Mouse (Mus musculus): ENCODE data around the gene A230050P20Rik.

The A230050P20Rik gene

GRCm38 (mm10) chr9:20873521-20873920 lies 5.1 kb downstream of the A230050P20Rik start:
- DNase-seq (ENCODE audit: low read depth, low spot score): no peak

- DNase-seq (ENCODE audit: low read depth, low spot score): no peak
Observed at GRCm38 (mm10) chr9:20875021-20875790, 6.8 kb downstream of the A230050P20Rik start.

- no peak for DNase-seq (ENCODE audit: low read depth, low spot score)
Observed at GRCm38 (mm10) chr9:20876318-20877117, 8.1 kb downstream of the A230050P20Rik start.

GRCm38 (mm10) chr9:20877118-20878040 lies 8.9 kb downstream of the A230050P20Rik start:
- DNase-seq (ENCODE audit: low read depth, low spot score): no peak

- DNase-seq (ENCODE audit: low read depth, low spot score): peak; percentile 100
Observed at GRCm38 (mm10) chr9:20878041-20878709, 9.7 kb downstream of the A230050P20Rik start.

GRCm38 (mm10) chr9:20878710-20879065 lies 10.2 kb downstream of the A230050P20Rik start:
- no peak for DNase-seq (ENCODE audit: low read depth, low spot score)

DNA sequence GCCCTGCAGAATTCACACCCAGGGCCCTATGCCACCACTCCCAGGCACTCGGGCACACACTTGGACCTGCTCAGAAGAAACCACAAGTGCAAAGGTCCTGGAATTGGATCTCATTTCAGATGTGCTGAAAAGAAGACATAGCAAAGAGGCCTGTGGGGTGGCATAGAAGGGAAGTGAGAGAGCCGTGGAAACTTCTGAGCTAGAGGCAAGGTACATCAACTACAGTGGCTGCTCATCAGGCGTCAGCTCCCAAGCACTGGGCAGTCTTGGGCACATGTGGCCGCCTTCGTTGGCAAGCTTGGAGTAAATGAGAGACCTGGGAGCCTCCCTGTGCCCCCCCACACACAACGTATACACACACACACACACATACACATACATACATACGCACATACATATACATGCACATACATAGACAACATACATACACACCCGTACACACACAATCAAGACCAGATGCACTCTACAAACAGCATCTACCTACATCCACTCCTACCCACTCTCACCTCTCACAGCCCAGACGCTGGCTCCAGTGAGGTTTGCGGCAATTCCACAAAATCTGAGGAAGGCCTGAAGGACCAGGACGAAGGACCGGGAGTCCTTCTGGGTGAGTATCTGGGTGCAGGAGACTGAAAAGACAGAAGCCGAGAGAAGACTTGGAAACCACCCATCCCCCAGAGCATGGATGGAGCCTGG lies 10.8 kb downstream of the A230050P20Rik start, which contains the start of gene Angptl6:
Angptl6 (minus strand) TSS at position 631 of the 696 bp plus-strand sequence.
- no peak for DNase-seq (ENCODE audit: low read depth, low spot score)

DNA sequence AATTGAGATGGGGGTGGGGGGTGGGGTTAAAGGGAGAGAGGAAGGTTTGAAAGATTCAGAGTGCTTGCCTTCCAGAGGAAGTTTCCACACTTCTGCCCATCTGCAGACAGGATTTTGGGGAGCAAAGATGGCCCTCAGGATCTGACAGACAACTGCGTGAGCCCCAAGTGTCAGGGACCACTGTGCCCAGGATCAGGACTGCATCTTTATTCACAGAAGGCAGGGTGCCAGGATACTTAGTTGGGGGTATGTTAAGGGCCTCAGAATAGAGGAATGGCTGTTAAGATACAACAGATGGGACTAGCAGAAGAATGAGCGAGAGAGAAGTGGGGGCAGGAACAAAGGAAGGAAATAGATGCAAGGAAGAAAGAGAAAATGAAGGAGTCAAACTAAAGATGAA lies 18.1 kb downstream of the A230050P20Rik start:
- DNase-seq (ENCODE audit: low read depth, low spot score): no peak

DNA sequence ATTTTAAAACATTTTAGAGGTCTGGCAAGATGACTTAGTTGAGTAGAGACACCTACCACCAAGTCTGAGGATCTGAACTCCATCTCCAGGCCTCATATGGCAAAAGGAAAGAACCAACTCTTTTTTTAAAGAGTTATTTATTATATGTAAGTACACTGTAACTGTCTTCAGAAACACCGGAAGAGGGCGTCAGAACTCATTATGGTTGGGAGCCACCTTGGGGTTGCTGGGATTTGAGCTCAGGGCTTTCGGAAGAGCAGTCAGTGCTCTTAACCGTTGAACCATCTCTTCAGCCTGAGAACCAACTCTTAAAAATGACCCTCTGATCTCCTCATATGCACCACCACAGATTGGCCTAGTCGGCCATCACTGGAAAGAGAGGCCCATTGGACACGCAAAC lies 18.7 kb downstream of the A230050P20Rik start:
- no peak for DNase-seq (ENCODE audit: low read depth, low spot score)

DNA sequence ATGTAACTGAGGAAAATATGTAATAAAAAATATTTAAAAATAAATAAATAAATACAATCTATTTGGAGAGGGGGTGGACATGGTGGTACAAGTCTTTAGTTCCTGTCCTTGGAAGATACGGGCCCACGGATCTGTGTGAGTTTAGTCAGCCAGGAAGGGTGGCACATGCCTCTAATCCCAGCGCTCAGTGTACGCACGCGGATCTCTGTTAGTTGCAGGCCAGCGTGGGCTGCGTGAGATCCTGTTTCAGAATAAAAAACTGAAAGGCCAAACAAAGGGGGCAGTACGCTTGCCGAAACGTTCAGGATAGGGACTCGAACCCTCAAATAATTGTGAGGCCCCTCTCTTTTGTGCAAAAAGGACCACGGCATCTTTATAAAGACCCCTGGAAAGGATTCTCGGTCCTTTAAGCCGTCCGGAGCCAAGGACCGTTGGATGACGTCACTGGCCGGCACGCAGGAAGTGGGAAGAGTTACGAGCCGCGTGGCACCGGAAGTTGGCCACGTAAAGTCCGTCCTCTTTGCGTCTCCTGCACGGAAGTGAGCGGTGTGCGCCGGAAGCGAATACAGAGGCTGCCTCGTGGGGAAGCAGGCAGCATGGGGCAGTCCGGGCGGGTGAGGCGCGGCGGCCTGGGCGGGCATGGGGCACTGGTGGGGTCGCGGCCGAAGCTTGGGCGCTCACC lies 19.4 kb downstream of the A230050P20Rik start, which contains the start of gene Ppan:
Ppan (plus strand) TSS at position 472 of the 682 bp plus-strand sequence.
- peak; percentile 97 for DNase-seq (ENCODE audit: low read depth, low spot score)

DNA sequence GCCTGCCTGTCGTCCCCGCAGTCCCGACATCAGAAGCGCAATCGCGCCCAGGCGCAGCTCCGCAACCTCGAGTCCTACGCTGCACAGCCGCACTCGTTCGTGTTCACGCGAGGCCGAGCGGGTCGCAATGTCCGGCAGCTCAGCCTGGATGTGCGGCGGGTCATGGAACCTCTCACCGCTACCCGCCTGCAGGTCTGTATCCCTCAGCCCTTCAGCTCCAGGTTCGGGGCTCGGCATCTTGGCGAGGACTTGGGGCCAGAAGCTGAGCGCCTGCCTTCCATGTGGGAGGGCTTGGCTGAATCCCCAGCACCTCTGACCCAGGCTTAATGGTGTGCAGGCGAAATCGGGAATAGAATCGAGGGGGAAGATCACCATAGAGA lies 19.9 kb downstream of the A230050P20Rik start:
- DNase-seq (ENCODE audit: low read depth, low spot score): no peak

- no peak for DNase-seq (ENCODE audit: low read depth, low spot score)
Observed at GRCm38 (mm10) chr9:20889185-20890141, 21.0 kb downstream of the A230050P20Rik start.

GRCm38 (mm10) chr9:20890411-20890810 lies 22.0 kb downstream of the A230050P20Rik start:
- DNase-seq (ENCODE audit: low read depth, low spot score): no peak

DNA sequence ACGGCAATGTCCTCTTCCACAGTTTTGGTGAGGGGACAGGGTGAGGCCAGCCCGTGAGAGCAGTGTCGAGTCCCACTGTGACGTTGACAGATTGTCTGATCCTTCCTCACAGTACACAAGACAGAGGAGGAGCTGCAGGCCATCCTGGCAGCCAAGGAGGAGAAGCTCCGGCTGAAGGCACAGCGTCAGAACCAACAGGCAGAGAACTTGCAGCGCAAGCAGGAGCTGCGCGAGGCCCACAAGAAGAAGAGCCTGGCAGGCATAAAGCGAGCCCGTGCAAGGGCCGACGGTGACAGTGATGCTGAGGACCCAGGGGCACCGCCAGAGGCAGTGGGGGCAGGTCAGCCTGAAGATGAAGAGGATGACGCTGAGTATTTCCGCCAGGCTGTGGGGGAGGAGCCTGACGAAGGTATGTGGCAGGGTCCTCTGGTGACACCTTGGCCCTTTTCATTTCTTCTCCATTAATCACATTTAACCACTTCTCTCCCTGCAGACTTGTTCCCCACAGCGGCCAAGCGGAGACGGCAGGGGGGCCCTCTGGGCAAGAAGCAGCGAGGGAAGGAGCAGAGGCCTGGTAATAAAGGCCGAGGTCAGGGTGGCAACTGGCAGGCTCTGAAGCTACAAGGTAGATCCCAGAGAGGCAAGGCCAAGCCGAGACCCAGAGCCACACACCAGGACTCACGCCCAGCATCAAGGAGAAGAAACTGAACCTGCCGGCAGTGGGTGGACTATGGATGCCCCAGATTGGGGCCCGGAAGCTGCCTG lies 23.1 kb downstream of the A230050P20Rik start:
- DNase-seq (ENCODE audit: low read depth, low spot score): no peak

GRCm38 (mm10) chr9:20892104-20892653 lies 23.7 kb downstream of the A230050P20Rik start:
- no peak for DNase-seq (ENCODE audit: low read depth, low spot score)

DNA sequence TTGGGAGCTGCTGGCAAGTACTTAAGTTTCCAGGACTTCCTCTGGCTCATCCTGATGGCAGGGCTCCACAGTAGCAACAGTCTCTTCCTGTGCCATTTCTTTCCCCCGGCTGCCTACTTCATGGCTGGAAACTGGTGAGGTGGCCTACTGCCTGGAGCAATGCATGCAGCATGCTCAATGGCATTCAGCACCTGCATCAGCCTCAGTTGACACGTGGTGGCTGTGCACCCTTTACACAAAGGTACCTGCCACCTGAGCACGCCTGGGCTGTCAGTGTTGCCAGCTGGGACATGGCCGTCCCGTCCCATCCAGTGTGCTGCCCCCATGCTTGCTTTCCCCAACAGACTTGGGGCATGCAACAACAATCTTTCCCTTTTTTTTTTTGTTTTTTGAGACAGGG lies 24.6 kb downstream of the A230050P20Rik start:
- DNase-seq (ENCODE audit: low read depth, low spot score): no peak

DNA sequence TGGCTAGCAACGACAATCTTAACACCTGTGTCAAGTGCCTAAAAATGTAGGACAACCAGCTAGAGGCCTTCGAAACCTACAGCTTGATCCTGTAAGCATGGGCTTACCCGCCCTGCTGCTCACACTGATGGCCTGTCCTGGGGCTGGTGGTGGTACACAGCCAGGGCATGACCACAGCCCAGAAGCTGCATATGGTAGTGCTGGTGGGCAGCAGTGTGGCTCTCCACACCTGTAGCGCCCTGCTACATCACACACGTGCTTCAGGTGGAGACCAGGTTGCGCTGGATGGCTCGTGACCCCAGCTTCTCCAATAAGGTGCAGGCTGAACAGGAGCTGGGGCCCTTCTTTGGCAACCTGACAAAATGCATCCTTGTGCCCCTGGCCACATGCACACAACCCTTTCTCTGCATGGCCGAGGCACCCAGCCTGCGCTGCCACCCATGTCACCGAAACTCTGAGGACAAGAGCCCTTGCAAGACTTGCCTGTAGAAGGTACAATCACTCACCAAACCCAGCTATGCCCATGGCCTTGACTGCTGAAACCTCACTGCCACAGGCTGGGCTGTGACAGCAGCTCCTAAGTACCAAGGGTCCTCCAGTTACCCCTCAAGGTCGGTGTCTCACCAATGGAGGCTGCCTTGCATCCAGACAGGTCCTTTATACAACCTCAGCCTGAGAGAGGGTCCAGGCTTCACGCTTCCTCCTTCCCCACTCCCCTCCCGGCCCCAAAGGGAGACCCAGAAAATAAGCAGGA lies 25.3 kb downstream of the A230050P20Rik start:
- DNase-seq (ENCODE audit: low read depth, low spot score): no peak

Data from CD4-positive, CD25-positive, alpha-beta regulatory T cell, adult 2 months (primary cell).